Mouse (Mus musculus) adrenal gland, adult 18-20 months (tissue): ENCODE data around the gene Tas2r125. TPM values are rescaled to one million over a fixed set of nuclear protein-coding genes. Genes with fewer than 3 reads are reported as not detected.
"Not testable (repeated sequence)": the region's sequence is repeated elsewhere in the genome, so short reads cannot be mapped to it uniquely, and the experiment has no call there.

Source experiments
- DNase-seq, 2 experiments: peaks; one replicate each; pipeline ENCODE4 v3.0.0; 2021 to 2022; ENCODE audit warnings: low spot score in 2 of 2
- long read RNA-seq, 2 experiments: library from polyadenylated mRNA; stranded (forward); transcript quantifications; one replicate each; pipeline ENCODE4 v2.0.0; 2021
- total RNA-seq, 2 experiments: library from RNA; stranded (reverse); gene quantifications; 1 replicate in 1 of 2; 2 replicates in 1 of 2; pipeline ENCODE4 v1.2.3; 2021

Gene Tas2r125
- total RNA-seq, result not detected
- long read RNA-seq, experiment 1, result 0 reads
- long read RNA-seq, experiment 2, result 0 reads

DNA sequence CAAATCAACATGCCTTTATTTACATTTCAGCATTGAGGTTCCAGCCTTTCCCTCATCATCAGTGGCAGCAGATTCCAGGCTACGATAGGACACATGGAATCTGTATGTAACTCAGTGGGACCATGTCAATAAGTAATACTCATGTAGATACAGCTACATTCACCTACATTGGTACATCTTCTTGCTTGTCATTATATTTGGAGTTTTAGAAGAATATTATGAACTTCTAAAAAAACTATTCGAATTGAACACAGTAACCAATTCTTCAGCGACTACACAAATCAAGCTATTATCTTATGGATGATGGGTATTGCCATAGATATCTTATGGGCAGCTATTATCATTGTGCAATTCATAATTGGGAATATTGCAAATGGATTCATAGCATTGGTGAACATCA, at the start of gene Tas2r125:
Gene Tas2r125 (plus strand): TSS at position 301 of the 400 bp plus-strand sequence.
- DNase-seq, result no peak

DNA sequence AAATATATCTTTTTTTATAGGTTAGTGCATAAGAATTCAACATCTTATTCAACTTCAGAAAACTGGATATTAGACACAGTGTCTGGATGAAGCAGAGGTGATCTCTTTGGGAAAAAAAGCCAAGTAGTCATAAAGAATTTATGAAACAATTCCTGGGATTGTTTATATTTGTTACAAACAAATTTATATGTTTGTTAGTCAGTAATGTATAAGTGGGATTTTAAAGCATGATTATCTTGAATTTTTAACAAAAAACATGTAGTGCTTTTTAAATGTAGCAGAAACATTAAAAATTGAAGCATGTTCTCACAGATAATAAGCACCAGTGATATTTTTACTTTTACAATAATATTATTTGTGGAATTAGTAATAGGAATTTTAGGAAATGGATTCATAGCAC, 41.7 kb upstream of the Tas2r125 start, which contains the start of gene Tas2r110:
Gene Tas2r110 (plus strand): TSS at position 301 of the 400 bp plus-strand sequence.
- no peak for DNase-seq

DNA sequence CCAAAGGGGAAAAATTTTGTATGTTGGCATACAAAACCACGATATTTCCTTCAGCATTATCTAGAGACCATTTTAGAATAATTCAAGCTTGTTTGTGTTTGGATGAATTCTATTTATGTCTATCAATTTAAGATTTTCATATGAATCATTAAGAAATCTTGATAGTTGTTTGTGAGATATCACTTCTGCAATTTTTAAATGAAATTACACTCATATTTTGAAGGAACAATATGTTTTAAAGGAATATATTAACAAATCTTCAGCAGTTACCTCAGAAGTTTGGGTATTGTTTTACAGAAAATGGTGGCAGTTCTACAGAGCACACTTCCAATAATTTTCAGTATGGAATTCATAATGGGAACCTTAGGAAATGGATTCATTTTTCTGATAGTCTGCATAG, 16.7 kb upstream of the Tas2r125 start, which contains the start of gene Tas2r113:
Gene Tas2r113 (plus strand): TSS at position 301 of the 400 bp plus-strand sequence.
- DNase-seq, result no peak

DNA sequence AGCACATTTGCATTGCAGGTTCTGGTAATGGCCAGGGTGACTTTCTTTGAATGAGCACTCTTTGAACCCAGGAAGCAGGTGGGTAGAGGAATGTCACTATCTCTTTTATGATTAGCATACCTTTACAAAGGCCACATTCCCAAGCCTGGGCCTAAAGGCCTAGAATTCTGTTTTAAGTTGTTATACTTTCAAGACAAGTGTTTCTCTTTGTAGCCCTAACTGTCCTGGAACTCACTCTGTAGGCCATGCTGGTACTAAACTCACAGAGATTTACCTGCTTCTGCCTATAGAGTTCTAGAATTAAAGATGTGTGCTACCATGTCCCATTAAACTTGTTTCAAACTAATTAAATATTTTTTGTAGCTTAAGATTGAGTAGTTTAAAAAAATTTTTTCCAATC, 31.9 kb downstream of the Tas2r125 start:
- DNase-seq, result not testable (repeated sequence)

DNA sequence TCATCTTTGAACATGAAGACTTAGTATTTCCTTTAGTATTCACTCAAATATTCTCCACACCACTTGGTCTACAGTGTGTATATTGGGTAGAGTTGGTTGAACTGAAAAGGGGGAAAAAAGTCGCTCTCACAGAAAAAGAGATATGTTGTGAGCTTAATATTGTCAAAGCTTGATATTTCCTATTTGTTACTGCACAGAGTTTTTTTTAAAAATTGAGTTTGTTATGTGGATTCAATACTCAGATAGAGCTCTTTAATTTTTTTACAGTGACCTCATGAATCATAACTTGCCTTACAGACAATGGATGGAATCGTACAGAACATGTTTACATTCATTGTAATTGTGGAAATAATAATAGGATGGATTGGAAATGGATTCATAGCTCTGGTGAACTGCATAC, 41.4 kb downstream of the Tas2r125 start, which contains the start of gene Tas2r129:
Gene Tas2r129 (plus strand): TSS at position 301 of the 400 bp plus-strand sequence.
- no peak for DNase-seq

DNA sequence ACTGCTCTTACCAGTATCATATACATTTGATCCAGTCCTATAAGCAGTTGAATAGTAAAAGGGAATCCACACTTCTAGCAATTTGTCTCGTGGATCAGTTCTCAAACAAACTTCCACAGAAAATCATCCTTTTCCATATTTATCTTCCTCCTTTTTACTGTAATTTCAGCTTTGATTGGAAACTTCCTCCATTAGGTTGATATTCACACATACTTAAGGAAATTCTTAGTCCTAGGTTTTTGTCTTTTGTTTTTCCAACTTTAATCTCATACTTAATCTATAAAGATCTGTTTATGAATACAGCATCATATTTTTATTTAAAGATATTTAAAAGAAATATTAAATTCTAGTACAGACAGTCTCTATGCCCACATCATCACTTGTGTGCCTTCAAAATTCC, 48.4 kb downstream of the Tas2r125 start, which contains the start of gene Tas2r131:
Gene Tas2r131 (minus strand): TSS at position 101 of the 400 bp plus-strand sequence.
- DNase-seq, result no peak

Other genes starting within 250 kb of the Tas2r125 start
- gene Tas2r121, start 208.6 kb upstream of the Tas2r125 start, total RNA-seq, result not detected
- gene Tas2r122, start 197.7 kb upstream of the Tas2r125 start, total RNA-seq, result not detected
- gene Tas2r115, start 171.6 kb upstream of the Tas2r125 start, total RNA-seq, result not detected
- not detected for gene Tas2r124, start 154.9 kb upstream of the Tas2r125 start, total RNA-seq
- gene Tas2r102, start 147.5 kb upstream of the Tas2r125 start, total RNA-seq, result not detected
- not detected for gene Tas2r136, start 131.5 kb upstream of the Tas2r125 start, total RNA-seq
- not detected for gene Tas2r117, start 106.8 kb upstream of the Tas2r125 start, total RNA-seq
- not detected for gene Tas2r123, start 62.5 kb upstream of the Tas2r125 start, total RNA-seq
- gene Tas2r116, start 54.2 kb upstream of the Tas2r125 start, total RNA-seq, result not detected
- gene Tas2r110, start 41.6 kb upstream of the Tas2r125 start, total RNA-seq, result not detected
- not detected for gene Tas2r113, start 16.6 kb upstream of the Tas2r125 start, total RNA-seq
- gene Tas2r129, start 41.5 kb downstream of the Tas2r125 start, total RNA-seq, result not detected
- not detected for gene Tas2r131, start 48.3 kb downstream of the Tas2r125 start, total RNA-seq
- gene Tas2r109, start 71.3 kb downstream of the Tas2r125 start, total RNA-seq, result not detected
- not detected for gene Tas2r103, start 127.5 kb downstream of the Tas2r125 start, total RNA-seq
- gene Tas2r140, start 146.2 kb downstream of the Tas2r125 start, total RNA-seq, result not detected
- gene Smim10l1, start 195.3 kb downstream of the Tas2r125 start, total RNA-seq, result 100 to 1,000 TPM in 1 of 2 experiments, 10 to 100 TPM in 1; 88.2 to 104 TPM